Comparison of ENCODE assay signal across 17 mouse cellular contexts in genomic region chr12:52314818-52315217, GRCm38 (mm10).
"Had no signal": no experiment of that assay in that cellular context is flagged by ENCODE, and none has a peak within 500 bp of the region (broad histone marks: within the 10 kb centered on the region; RNA-seq: fewer than 3 reads in every experiment).

No protein-coding gene starts in this region.

- DNase-seq: kidney, adult 11 months; kidney, adult 9 months; kidney, postnatal 36 days; layer of hippocampus, adult 9-11 months; left cerebral cortex, postnatal 4 days; lung, embryonic 14.5 days; lung, postnatal 14 days; right cerebral cortex, postnatal 4 days; spleen, adult 18-20 months; thymus, adult 18-20 months; thymus, postnatal 14 days had no signal

- H3K4me2 ChIP-seq: limb, embryonic 13.5 days; lung, embryonic 14.5 days; midbrain, embryonic 13.5 days; neural tube, embryonic 15.5 days had no signal

- H3K27me3 ChIP-seq: limb, embryonic 13.5 days; midbrain, embryonic 13.5 days; neural tube, embryonic 15.5 days had no signal

- ATAC-seq: midbrain, embryonic 13.5 days had no signal

- H3K9ac ChIP-seq: limb, embryonic 13.5 days; liver, embryonic 14.5 days; lung, embryonic 14.5 days; midbrain, embryonic 13.5 days; neural tube, embryonic 15.5 days had no signal

- H3K27ac ChIP-seq: kidney, postnatal 0 days; limb, embryonic 13.5 days; liver, embryonic 14.5 days; midbrain, embryonic 13.5 days; neural tube, embryonic 15.5 days had no signal

- H3K36me3 ChIP-seq: limb, embryonic 13.5 days; neural tube, embryonic 15.5 days had no signal

- H3K4me3 ChIP-seq: limb, embryonic 13.5 days; midbrain, embryonic 13.5 days; myocyte; neural tube, embryonic 15.5 days had no signal

- H3K4me1 ChIP-seq: limb, embryonic 13.5 days; midbrain, embryonic 13.5 days; neural tube, embryonic 15.5 days had no signal

- H3K9me3 ChIP-seq: neural tube, embryonic 15.5 days had no signal
